Mouse (Mus musculus): ENCODE data around the gene Cep164.
"Not testable (repeated sequence)": the region's sequence is repeated elsewhere in the genome, so short reads cannot be mapped to it uniquely, and the experiment has no call there.

Gene Cep164

GRCm38 (mm10) chr9:45828291-45828963, at the start of gene Cep164:
Gene Cep164, minus strand, starts transcription at chr9:45828691.
- DNase-seq, result peak; percentile 88

DNA sequence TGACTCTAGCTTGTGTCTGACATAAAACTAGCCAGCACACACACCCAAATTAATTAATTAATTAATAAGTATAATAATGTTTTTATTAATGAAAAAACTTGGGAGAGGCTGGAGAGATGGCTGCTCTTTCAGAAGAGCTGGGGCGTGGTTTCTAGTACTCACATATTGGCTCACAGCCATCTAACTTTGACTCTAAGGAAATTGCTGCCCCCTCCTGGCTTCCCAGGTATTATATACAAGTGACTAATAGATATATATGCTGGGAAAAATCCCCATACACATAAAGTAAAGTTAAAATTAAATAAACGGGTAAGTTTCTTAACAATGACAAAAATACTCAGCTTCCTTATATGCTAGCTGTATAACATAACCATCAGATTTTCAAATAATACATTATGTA, 49.4 kb upstream of the Cep164 start:
- peak in 1 of 2 experiments; percentile 33 for DNase-seq

GRCm38 (mm10) chr9:45870265-45870664, 41.8 kb upstream of the Cep164 start:
- no peak for DNase-seq

- DNase-seq, result no peak
These were observed 40.7 kb upstream of the Cep164 start for GRCm38 (mm10) chr9:45869181-45869580.

- DNase-seq, result no peak
These were observed 33.3 kb upstream of the Cep164 start for GRCm38 (mm10) chr9:45861813-45862212.

DNA sequence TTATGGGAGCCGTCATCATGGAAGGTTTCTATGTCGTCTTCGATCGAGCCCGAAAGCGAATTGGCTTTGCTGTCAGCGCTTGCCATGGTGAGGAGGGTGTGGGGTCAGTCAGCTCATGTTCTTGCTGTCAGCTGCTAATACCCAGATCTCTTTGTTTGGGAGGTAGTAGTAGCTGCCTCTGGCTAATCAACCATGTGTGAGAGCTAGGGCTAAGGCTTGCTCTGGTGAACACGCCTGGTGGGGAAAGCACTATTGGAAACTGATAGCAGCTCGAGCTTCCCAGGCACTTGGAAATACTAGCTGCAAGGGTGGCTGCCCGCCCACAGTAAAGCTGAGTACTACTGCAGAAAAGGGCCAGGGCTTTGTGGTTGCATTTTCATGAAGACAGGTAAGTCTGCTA, 30.9 kb upstream of the Cep164 start:
- no peak for DNase-seq

- DNase-seq, result no peak
These were observed 25.6 kb upstream of the Cep164 start for GRCm38 (mm10) chr9:45854136-45854535.

GRCm38 (mm10) chr9:45853695-45854094, 25.2 kb upstream of the Cep164 start:
- no peak for DNase-seq

- no peak for DNase-seq
These were observed 23.3 kb upstream of the Cep164 start for GRCm38 (mm10) chr9:45851776-45852175.

DNA sequence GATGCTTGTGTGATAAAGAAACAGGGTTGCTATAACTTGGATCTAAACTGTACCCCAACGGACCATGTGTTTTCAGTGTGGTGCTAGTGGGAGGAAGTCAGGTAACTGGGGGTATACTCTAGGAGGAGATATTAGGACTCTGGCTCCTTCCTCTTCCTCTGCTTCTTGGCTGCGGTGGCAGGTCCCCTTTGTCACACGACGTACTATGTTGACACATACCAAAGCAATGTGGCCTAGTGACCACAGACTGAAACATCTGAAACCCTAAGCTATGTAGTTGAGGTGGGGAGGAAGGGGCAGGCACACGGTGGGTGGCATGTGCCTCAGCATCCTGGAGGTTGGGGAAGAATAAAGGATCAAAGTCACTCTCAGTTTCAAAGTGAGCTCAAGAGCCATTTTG, 22.8 kb upstream of the Cep164 start:
- no peak for DNase-seq

GRCm38 (mm10) chr9:45850528-45851155, 22.2 kb upstream of the Cep164 start:
- peak in 1 of 2 experiments; percentile 38 for DNase-seq

DNA sequence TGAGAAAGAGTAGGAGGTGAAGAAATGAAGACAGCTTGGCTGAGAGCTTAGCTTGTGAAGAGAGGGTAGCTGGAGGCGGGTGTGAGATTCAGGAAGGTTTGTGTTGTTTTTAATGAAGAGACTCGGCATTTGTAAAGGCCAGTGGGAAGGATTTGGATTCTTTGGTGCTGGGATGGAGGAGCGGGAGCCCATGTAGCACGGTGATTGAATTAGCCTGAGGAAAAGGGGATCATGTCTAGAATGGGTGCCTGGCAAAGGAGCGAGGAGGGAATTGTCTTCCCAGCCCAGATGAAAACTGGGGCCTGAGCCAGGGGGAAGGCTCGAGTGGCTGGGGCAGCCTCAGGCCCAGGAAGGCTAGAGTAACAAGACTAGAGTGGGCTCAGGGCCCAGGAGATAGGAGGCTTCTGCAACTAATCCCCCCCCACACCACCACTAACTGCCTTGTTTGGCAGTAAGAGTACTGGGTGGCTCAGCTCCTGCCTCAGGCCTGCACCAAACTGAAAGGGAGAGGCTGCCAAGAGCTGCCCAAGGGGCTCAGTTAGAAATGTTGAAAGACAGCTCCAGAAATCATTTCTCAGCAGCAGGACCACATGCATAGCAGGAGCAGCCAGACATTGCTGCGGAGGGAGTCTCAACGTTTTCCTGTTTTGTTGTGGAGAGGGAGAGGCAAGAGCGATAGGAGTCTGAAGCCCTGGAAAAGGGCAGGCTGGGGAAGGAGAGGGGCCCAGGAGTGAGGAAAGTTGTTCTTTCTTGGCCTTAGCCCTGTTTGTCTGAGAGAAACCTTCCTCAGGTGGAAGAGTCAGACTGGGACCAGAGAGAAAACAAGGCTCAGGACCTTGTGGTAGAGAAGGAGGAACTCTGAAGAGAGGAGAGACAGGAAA, 21.3 kb upstream of the Cep164 start:
- DNase-seq, result peak; percentile 16 to 19

DNA sequence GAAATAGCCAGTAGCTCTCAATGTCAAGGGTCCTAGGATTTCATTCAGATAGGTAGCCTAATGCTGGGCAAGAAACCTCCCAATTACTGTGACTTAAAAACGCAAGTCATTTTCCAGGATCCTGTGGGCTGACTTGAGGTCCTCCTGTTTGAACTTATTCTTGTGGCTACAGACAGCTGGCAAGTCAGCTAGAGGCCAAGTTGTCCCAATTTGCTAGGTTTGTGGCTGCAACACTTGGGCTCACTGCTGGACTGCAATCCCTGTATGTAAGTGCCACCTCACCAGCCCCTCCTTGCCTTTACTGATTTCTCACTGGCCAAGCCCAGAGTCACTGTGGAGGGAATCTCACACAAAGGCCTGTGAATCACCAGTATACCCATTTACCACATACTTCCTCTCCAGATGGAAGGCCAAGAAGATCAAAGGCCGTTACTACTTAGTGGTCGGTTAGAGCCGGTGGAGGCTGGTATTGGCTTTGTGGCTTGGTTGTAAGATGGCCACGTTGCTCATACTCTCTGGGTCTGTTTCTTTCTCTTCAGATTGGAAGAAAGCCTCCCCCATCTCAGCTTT, 18.5 kb upstream of the Cep164 start:
- DNase-seq, result no peak

GRCm38 (mm10) chr9:45846176-45846575, 17.7 kb upstream of the Cep164 start:
- not testable (repeated sequence) for DNase-seq

DNA sequence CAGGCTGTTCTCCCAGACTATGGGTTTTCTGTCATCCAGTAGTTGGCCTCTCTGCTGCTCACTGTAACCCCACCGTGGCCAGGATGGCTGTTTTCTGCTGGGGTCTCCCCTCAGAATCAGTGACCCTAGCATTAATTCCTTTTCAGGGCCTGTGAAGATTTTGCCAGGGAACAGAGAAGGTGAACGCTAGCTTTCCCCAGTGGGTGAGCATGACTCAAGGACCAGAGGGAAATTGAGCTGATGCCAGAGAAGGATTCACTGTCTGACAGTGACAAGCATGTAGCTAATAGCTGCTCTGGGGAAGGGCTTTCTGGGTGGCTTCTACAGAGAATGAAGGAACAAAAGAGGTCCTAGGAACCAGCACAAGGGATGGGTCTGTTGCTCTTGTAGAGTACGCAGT, 17.1 kb upstream of the Cep164 start:
- no peak for DNase-seq

GRCm38 (mm10) chr9:45843780-45844179, 15.3 kb upstream of the Cep164 start:
- DNase-seq, result no peak

- DNase-seq, result no peak
These were observed 14.5 kb upstream of the Cep164 start for GRCm38 (mm10) chr9:45843007-45843406.

DNA sequence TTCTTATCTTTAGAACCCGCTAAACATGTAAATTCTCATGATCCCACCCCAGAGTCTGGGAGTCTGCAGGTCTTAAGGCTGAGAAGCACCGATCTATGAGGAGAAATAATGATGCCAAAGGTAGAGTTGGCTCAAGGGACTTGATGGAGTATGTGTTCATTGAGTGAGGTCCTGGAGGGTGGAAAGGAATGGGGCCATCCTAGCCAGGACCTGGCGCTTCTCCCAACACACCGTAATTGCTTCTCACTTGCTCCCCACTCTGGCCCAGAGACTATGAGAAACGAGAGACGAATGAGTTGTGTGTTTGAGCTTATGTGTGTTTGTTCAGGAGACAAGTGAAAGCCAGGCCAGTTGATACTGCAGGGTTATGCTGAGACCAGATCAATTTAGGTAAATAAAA, 13.0 kb upstream of the Cep164 start:
- peak in 1 of 2 experiments; percentile 30 for DNase-seq

- no peak for DNase-seq
These were observed 11.8 kb upstream of the Cep164 start for GRCm38 (mm10) chr9:45840331-45840730.

DNA sequence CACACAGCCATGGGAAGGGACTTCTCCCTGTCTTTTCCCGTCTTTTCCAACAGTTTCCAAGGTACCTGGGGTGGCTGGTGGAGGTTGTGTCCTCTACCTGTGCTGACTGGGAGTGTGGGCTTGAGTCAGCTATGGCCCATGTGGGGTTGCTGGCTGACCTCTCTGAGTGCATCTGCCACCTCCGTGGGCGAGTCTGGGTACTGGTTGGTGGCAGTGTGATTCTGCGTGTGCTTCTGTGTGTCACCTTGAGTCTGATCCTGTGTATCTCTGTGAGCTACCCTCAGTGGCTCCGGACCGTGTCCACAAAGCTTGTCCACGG, 11.4 kb upstream of the Cep164 start:
- peak; percentile 22 to 27 for DNase-seq

- DNase-seq, result peak; percentile 36 to 56
These were observed 10.9 kb upstream of the Cep164 start for GRCm38 (mm10) chr9:45839139-45839981.

- peak; percentile 94 to 95 for DNase-seq
These were observed 10.1 kb upstream of the Cep164 start, which contains the start of gene Bace1 for GRCm38 (mm10) chr9:45838434-45839138. Gene Bace1, plus strand, starts transcription at chr9:45838580.
